Mouse (Mus musculus): Measurements from ENCODE around the gene Ciapin1.

DNA sequence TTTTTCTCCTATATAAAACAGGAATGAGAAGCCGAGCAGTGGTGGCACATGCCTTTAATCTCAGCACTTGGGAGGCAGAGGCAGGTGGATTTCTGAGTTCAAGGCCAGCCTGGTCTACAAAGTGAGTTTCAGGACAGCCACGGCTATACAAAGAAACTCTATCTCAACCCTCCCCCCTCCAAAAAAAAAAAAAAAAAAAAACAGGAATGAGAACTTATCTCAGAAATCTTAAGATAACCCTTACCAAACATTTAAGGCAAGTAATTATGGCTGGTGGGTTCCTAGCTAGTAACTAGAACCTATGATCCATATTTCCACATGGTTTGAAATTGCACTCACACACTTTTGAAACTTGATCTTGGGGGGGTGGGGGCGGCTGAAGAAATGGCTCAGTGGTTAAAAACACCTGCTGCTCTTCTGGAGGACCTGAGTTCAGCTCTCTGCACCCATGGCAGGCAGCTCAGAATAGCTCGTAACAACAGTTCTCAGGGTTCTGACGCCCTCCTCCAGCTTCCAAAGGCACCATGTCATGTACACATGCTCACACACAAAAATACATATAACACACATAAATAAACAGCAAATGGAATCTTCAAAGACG is 52.1 kb downstream of the Ciapin1 start:
- TF ChIP-seq ZNF384 (IDR thresholded peaks at IDR 0.05; ENCODE audit: low read depth, low read length) (peak; percentile 60; the same call in 1 of the 2 replicates), CHD2 (IDR thresholded peaks at IDR 0.05; ENCODE audit: low read depth, low read length) (no peak)
